Mouse (Mus musculus): ENCODE results near the gene Ros1. TPM values are rescaled to one million over a fixed set of nuclear protein-coding genes. Genes with fewer than 3 reads are reported as not detected.
A peak's percentile ranks its signal among the peaks of the same experiment; 100 is the strongest.

The Ros1 gene
- total RNA-seq, 2 experiments from 2014 or later = not detected

DNA sequence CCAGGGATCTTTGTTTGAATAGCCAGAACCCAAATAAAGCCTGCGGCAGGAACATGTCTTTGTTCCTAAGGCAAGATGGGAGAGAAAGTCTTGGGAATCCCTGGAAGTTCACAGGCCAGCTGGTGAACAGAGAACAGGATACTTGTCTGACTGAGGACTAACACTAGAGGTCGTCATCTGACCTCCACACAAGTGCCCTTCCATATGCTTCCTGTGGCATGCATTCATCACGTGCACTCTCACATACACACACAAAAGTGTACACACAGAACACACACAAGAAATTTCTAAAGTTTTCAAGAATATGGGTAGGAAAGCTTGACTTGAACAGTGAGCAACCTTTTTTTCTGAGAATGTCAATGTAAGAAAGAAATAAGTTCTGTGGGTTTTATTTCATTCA, 34.4 kb downstream of the Ros1 start:
- DNase-seq (ENCODE audit: low spot score in 2 of 2) = no peak

DNA sequence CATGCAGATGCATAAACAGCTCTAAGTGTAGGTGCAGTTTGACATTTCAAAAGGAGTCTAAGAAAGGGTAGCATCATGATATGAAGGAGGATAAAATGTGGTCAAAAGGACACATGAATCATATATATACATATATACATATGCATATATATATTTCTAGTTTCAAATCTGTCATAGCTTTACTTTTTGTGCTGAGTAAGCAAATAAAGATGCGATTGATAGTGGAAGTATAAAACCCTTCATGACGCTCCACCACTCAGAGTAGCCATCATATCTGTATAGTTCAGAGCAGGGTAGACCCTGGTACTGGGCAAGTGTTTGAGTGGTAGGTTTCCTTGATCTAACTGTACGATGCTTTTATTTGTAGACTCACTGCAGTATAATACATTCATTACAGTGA, 35.3 kb downstream of the Ros1 start:
- DNase-seq (ENCODE audit: low spot score in 2 of 2) = no peak

DNA sequence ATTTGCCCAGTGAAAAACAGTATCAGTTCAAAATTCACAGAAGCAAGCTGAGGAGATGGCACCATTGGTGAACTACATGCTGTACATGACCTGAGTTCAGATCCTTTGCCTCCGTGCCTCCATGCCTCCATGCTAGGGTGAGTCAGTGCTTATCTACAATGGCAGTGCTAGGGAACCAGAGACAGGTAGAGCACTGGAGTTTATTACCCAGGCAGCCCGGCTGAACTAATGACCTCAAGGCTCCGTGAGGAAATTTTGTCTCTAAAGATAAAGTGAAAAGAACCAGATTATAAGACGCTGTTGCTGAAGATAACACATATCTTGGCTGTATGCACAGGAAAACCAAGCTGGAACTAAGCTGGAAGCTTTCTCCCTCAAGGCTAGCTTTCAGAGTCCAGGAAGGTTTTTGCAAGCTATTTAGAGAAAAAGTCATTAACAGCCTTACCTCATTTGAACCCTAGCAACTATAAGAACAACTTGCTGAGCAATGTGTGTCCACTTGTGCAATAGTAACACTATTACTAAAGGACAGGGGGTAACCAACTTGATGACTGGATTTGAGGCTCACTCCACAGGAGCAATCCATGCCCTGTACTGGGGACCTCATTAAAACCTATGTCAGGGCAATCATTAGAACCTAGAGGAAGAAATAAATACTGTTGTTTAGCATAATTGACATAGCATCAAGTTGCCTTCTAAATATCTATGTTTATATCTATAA, 61.5 kb downstream of the Ros1 start:
- no peak for DNase-seq (ENCODE audit: low spot score in 2 of 2)

DNA sequence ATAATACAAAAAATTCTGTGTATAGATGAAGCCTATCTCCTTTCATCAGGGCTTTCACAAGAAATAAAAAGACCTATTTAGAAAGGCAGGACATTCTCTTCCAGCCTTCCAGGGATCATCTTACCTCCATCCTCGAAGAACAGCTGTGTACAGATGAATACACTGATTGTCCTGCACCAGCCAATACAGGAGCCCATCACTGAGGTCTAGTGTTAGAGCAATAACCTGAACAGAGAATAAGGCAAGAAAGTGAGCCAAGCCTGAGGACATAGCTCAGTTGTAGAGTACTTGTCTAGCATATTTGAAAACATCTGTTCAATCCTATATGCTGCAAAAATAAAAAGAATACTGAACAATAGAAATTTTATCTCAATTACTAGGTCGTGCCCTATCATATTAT, 64.3 kb downstream of the Ros1 start:
- no peak for DNase-seq (ENCODE audit: low spot score in 2 of 2)

DNA sequence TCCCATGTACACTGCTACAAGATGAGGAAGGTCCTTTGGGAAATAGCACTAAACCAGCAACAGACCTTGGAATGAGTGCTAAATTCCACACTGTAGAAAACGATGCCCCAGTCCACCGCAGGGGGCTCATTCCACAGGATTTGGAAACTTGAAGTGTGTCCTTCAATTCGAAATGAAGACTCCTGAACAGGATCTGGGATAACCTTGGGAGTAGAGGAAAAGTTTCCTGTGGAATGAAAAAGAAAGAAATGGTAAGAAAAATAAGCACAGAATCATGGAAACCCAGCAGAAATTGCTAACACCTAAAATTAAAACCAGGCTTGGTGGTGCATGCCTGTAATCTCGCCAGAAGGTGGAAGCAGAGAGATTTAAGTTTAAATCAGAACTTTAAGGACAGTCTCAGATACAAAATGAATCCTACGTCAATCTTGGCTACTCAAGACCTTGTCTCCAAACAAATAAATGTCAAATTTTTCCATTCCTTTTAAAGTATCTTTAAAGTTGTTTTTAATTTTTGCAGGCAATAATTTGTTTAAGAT, 66.1 kb downstream of the Ros1 start:
- no peak for DNase-seq (ENCODE audit: low spot score in 2 of 2)

DNA sequence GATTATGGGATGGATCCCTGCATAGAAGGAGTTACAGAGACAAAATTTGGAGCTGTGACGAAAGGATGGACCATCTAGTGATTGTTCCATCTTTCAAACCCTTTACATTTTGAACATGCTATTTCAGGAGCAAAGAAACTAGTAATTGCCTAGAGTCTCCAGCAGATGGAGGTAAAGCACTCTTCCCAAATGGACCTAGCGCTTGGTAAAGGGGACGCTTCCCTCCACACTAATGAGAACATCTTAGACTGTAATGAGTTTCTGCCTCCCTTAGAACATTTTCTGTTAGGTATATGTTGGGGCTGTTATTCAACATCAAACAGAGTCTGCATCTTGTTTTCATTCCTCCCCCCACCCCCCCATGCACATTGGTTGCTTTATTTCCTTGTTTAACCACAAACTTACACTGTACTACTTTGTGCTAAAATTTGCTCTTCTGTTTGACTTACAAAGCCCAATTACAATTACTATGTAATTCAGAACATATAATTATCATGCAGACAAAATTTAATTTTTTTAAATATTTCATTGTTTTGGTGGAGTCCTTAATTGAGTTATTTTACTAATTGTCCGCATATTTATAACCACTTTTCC, 88.8 kb downstream of the Ros1 start:
- DNase-seq (ENCODE audit: low spot score in 2 of 2) = peak; percentile 15 to 36

DNA sequence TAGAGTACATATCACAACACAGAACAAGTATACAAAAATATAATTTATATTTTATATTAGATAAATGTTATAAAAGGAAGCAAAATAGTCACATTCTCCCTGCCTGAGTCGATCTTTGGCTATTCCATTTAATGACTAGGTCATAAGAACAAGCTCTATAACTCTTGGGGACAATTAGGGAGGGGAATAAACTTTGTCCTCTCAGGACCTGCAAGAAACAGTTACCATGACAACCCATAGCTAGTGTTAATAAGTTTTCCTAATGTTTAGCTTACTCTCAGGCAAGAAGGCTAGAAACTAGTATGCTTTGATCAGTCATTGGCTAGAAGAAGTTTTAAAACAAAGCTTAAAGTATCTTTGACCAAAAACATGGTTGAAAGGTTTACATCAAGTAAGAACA, 93.8 kb downstream of the Ros1 start:
- DNase-seq (ENCODE audit: low spot score in 2 of 2) = no peak

DNA sequence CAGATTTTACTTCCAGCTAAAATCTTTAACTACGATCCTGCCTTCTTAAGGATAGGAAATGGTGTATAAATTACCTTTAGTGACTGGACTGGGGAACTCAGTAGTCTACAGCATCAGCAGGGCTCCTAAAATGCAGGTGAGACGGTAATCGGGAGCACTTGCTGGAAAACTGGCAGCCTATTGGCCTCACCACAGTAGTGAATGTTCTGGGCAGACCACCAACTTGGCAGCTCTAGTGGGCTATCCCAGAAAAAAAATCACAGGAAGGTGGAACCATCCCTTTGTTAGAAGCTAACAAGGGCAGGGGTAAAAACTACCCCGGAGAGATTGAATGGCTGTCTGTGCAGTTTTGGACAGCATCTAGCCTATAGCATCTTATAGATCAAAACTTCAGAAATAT, 102.9 kb downstream of the Ros1 start:
- peak in 1 of 2 experiments; percentile 10 for DNase-seq (ENCODE audit: low spot score in 2 of 2)

DNA sequence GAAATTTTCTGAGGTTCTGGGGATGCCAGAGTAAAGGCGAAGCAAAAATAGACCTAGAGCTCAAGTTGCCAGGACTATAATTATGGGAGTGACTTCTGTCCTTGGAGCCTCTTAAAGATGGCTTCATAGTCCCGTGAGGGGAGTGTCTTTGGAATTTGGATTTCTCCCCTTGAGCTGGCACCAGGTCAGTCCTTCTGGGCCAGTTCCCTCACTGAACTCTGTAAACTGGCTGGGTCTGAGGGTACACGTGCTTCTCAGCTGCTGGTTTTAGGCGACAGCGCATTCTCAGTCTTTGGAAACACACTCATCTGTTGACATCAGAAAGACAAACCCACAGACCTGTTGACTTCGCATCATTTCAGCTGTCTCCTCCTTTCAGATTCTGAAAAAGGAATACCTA, 108.4 kb downstream of the Ros1 start:
- no peak for DNase-seq (ENCODE audit: low spot score in 2 of 2)

DNA sequence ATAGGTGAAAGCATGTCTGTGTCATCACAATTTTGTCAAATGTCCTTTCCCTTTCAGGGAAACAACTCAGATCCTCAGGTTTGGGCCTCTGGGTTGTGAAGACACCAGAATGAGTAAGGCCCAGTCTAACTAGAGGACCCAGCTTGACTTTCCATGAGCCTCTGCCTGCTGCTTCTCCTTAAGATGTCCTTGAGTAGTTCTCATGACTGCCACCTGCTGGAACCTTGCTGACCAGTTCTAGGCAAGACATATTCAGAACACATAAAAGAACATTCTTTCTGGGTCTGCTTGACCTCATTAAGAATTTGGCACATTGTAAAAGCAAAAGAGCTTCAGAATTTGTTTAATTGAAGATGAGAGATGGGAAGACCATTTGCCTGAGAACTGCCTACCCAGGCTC, 122.6 kb downstream of the Ros1 start:
- peak; percentile 36 to 54 for DNase-seq (ENCODE audit: low spot score in 2 of 2)

DNA sequence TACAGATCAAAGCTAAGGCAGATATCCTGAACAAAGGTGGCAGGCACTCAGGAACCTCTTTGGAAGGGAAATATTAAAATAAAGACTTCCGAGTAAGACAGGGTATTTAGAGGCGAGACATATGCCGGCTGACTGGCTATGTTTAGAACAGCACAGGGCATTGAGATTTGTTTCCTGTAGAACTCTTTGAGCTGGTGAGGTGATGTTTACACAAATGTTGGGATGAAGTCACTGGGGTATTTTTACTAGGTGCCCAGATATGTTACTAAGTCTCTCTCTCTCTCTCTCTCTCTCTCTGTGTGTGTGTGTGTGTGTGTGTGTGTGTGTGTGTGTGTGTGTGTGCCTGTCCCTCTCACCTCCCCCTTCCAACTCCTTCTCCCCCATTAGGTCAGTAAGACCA, 146.8 kb downstream of the Ros1 start:
- no peak for DNase-seq (ENCODE audit: low spot score in 2 of 2)

DNA sequence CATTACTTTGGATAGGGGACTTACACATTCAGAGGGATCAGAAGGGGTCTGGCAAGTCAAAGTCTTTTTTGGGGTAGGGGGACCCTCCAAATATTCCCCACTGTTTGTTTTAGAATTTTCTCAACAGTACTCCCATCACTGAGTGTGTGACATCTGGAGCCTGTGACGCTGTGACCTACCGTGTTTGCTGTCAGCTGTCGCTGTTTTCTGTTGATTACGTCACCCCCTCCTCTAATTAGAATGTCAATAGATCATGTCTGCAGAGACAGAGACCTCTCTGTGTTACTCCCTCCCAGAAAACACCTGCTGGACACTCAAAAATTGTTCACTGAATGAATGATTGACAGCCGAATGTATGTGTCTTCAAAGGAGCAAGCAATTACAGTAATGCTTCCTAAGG, 152.0 kb downstream of the Ros1 start:
- no peak for DNase-seq (ENCODE audit: low spot score in 2 of 2)

DNA sequence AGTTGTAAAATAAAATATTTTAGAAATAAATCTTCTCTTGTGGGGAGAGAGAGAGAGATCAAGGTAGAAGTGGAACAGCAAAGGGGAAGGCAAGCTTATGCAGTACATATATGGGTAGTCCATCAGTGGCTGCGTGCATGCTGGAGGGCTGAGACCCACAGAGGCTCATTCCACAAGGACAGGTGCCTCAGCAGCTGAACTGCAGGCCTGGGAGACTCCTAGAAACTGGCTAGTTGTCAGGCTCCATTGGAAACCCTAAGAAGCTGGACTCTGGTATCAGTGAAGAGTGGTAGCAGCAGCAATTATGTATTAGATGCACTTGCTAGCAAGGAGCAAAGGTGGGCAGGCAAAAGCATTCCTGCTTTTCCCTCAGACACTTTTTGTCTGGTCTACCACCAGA, 155.7 kb downstream of the Ros1 start:
- DNase-seq (ENCODE audit: low spot score in 2 of 2) = no peak

DNA sequence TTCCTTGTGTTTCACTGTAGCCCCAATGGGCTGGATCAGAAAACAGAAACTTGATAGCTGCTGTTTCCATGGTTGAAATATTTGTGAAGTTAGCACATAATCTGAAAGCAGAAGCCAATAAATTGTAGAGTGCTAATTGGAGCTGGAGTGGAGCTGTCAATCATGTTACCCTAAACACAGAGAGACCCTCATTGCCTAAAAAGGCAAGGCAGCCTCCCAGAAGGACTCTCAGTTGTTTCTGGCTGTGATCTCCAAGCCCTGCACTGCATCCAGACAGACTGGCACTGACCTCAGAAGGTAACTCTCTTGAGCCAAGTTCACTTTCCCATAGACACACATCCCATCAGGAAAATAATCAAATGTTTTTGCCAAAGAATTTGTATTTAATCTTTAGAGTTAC, 161.3 kb downstream of the Ros1 start:
- DNase-seq (ENCODE audit: low spot score in 2 of 2) = no peak

DNA sequence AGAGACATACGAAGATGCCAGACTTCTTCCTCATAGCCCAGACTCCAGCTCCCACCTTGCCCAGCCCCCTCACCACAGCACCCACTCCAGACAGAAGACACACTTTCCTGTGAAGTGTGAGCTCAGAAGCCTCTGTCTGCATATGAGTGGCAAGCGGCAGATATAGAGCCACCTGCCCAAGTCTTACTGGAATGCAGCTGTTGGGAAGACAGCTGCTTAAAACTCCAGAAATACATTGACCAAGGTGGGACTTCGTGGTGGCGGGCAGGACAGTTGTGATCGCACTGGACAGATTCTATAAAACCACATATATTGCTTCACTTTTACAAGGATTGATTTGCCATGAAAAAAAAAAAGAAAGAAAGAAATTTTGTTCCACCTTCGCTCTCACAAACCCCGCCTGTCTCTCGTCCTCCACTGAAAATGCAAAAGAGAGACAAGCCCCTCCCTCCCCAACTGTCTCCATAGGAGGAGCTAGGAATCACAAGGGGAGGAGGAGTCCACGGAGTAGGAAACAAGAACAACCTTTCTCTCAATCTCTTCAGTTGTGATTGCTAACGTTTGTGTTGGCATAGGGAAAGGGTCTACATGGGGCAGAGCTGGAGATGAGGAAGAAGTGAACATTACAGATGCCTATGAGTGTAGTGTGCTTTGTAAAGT, 165.5 kb downstream of the Ros1 start:
- no peak for DNase-seq (ENCODE audit: low spot score in 2 of 2)

DNA sequence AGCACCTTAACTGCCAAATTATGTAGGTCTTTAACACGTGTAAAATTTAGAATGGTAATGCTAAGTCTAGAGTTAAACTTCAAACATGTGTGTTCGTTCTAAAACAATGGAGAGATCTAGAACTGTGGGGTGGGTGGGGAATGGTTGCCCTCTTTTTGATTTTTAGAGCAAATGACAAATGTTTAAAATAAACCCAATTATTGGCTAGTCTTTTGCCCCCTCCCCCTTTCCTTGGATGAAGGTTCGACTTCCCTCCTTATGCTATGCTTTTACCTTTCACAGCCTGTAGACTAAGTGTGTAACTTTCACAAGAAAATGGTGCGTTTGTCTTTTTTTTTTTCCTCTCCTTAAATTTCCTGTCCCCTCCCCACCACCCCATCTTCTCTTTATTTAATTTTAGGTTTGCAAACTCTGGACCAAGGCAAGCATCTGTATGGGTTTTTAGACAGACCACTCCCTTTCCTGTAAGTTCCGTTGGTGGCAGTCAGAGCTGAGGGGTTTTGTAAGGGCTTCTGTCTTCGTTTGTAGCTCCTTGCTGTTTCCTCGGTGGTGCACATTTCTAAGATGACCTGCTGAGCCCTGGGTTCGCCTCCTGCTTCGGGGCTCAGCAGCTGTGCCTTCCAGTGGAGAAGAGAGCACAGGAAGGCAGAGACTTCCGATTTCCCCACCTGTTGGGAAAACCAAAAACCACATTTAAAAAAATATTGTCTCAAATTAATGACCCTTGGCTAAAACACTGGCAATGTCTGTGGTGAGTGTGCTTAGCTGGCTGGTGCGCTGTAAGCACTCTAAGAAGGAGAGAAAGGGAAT, 166.3 kb downstream of the Ros1 start:
- DNase-seq (ENCODE audit: low spot score in 2 of 2) = no peak

DNA sequence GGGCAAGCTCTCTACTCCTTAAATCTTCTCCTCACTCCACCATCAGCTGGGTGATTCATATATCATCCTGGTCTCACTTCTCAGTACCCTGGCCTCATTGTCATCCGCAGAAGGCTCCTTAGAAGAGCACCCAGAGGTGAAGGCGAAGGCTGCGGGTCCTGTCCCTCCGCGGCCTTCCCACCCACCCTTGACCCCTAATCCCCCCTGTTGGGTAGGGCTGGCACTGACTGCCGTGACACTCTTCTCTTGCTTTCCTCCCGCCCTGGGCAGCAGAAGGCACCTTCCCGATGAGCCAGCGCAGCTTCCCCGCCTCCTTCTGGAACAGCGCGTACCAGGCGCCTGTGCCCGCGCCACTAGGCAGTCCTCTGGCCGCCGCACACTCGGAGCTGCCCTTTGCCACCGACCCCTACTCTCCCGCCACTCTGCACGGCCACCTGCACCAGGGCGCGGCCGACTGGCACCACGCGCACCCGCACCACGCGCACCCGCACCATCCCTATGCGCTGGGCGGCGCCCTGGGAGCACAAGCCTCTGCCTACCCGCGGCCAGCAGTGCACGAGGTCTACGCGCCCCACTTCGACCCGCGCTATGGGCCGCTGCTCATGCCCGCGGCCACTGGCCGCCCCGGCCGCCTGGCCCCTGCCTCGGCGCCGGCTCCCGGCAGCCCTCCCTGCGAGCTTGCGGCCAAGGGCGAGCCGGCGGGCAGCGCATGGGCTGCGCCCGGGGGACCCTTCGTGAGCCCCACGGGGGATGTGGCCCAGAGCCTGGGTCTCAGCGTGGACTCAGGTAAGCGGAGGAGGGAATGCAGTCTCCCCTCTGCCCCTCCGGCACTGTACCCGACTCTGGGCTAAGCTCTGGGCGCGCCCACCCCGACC, 167.6 kb downstream of the Ros1 start:
- DNase-seq (ENCODE audit: low spot score in 2 of 2) = peak in 1 of 2 experiments; percentile 23

DNA sequence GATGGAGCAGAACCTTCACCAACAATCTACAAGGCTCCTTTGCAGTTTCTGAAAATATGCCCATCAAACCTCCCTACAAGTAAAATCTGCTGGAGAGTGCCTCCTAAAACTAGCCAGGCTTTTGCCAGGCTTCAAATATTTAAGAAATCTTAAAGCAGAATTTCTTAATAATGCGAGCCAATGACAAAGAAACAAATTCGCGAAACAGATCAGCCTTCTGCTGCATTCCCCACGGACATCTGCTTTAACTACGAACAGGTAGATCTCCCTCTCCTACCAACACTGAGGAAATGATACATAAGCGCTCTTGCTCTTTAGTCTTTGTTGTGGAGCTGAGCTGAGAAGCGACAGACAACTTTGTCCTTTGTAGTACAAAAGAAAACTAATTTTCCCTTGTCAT, 169.2 kb downstream of the Ros1 start:
- DNase-seq (ENCODE audit: low spot score in 2 of 2) = no peak

DNA sequence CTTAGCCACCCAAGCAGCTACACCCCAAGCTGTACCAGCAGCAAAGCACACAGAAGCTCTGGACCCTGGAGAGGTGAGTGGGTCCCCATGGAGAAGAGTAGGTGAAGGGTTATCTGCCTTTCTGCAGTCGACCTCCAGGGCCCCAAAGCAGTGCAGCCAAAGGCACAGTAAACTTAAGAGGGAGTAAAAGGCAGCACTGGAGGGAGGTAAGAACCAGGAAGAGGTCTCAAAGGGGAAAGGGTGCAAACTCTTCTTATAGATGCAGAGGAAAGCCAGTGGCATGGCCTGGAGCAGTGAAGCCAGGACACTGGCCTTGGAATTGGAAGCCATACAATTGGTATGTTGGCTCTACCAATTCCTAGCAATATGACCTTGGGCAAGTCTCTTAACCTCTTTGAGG, 169.8 kb downstream of the Ros1 start:
- DNase-seq (ENCODE audit: low spot score in 2 of 2) = no peak

DNA sequence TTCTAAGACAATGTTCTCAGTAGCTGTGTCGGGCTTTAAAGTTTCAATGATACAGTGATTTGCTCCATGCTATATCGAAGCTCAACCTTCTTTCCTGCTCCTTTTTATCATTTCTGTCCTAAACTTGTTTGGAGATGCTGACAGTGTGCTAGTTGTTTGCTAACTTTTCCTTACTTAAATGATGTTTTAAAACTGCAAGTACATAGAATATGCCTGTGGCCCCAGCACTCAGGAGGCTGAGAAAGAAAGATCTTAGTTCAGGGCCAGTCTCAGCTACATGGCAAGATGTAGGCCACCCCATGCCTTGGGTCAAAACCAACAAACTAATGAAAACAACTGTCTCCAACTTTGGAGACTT, 171.0 kb downstream of the Ros1 start:
- no peak for DNase-seq (ENCODE audit: low spot score in 2 of 2)

Measured in layer of hippocampus, postnatal 10 days (tissue).